Mouse (Mus musculus) olfactory bulb, adult 2 months (tissue): ENCODE measurements around the gene Vgll4.

Experiments
- CTCF ChIP-seq: fragments of 200-500 bp; IDR thresholded peaks from 2 replicates; pipeline ENCODE4 v1.5.1; 2012; ENCODE audit warnings: low read depth, mild to moderate bottlenecking, low read length, moderate library complexity; ENCODE audit not compliant: insufficient read depth
- POLR2A ChIP-seq: fragments of 200-500 bp; IDR thresholded peaks from 2 replicates; pipeline ENCODE4 v1.6.1; 2012; ENCODE audit warnings: mild to moderate bottlenecking, low read depth, low read length, moderate library complexity; ENCODE audit not compliant: insufficient read depth

DNA sequence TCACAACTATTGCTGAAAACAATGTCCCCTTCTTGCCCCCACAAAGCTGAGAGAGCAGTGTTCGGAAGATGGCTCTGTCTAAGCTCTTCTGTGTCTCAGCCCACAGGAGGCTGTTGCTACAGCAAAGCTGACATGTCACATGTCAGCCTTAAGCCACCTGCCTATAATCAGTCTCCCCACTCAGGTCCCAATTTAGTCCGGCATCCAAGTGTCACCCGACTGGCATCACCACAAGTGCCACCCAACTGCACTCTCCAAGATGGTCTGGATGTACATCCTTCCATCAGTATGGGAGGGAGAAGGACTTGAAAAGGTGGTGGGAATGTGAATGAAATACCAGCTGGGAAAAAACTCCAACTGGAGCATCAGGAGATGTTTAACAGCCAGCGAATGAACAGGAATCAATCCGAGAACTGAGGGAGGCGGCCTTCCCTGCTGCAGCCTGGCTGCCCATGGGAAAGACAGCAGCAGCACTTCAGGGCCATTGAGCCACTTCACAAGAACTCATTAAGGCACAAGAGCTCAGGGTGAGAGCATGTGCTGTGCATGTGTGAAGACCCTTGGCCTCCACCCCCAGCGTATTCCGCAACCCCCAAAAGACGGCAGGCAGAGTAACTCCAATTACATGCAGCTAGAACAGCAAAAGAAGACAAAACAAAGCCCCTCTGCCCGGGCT lies 55.6 kb downstream of the Vgll4 start:
- TF ChIP-seq CTCF (no peak), POLR2A (no peak)
